Mouse (Mus musculus) megakaryocyte, embryonic 14.5 days (primary cell): ENCODE data around the gene Golph3. TPM values are rescaled to one million over a fixed set of nuclear protein-coding genes. Genes with fewer than 3 reads are reported as not detected.

ENCODE experiments used
- H3K27me3 ChIP-seq: replicated peaks from 2 replicates; pipeline ENCODE3; 2012; ENCODE audit warnings: inconsistent platforms
- H3K36me3 ChIP-seq: replicated peaks from 2 replicates; pipeline ENCODE3; 2012; ENCODE audit warnings: low read length, inconsistent platforms, mixed read lengths
- H3K4me1 ChIP-seq: 2 replicates; pipeline ENCODE4 v1.6.1; 2012; ENCODE audit warnings: inconsistent platforms
- H3K4me3 ChIP-seq: replicated peaks from 2 replicates; pipeline ENCODE3; 2012; ENCODE audit warnings: moderate library complexity, mild to moderate bottlenecking, inconsistent platforms
- H3K9me3 ChIP-seq: 2 replicates; pipeline ENCODE4 v1.6.1; 2012; ENCODE audit warnings: inconsistent platforms
- FLI1 ChIP-seq: IDR thresholded peaks from 2 replicates; pipeline ENCODE4 v1.6.1; 2012; ENCODE audit warnings: low read length, inconsistent platforms, mixed read lengths
- GATA1 ChIP-seq: IDR thresholded peaks from 3 replicates; pipeline ENCODE4 v1.6.1; 2012; ENCODE audit warnings: mixed read lengths, low read length, inconsistent platforms, borderline replicate concordance
- polyA plus RNA-seq: library from polyadenylated mRNA; stranded (reverse); fragments of >175 nt; gene quantifications from 2 replicates; pipeline ENCODE4 v1.2.3, GENCODE M21; 2012; ENCODE audit warnings: low replicate concordance; ENCODE audit not compliant: insufficient read depth

Golph3 gene
- polyA plus RNA-seq, 1 experiment, result 175 TPM

DNA sequence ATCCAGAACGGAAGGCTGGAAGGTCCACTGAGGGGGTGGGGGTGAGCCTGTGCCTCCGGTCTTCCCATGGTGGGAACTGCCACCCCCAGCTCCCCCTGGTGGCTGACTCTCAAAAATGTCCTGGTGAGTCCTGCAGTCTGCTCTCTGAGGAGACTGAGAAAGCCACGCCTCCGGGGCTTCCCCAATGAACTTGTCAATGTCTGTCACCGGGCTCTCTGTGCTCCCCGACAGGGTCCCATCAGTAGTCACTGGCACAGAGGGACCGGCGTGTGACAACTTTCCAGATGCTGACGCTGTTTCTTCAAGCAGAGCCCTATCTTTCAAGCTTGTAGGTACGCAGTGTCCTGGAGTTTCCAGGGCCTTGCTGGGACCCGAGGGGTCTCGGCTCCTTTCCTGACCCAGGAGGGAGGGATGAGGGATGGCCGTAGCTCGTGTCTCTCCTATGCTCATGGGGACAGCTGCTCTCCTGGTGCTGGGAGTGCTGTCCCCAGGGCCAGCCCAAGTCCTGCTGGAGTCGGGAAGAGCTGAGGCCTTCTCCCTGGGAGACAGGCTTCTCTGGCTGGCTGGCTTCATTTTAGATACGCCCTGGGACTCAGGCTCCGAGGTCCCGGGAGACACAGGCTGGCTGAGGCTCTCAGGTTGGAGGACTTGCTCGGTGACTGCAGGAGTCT lies 54.5 kb downstream of the Golph3 start:
- Histone ChIP-seq H3K27me3 (peaks cover 27% of the 10 kb centered on the region), H3K4me1 (peaks cover 31% of the 10 kb centered on the region), H3K9me3 (no peaks in the 10 kb centered on the region), H3K36me3 (no peaks in the 10 kb centered on the region), H3K4me3 (peak overlapping the region; percentile 81)
- TF ChIP-seq GATA1 (no peak), FLI1 (no peak)

DNA sequence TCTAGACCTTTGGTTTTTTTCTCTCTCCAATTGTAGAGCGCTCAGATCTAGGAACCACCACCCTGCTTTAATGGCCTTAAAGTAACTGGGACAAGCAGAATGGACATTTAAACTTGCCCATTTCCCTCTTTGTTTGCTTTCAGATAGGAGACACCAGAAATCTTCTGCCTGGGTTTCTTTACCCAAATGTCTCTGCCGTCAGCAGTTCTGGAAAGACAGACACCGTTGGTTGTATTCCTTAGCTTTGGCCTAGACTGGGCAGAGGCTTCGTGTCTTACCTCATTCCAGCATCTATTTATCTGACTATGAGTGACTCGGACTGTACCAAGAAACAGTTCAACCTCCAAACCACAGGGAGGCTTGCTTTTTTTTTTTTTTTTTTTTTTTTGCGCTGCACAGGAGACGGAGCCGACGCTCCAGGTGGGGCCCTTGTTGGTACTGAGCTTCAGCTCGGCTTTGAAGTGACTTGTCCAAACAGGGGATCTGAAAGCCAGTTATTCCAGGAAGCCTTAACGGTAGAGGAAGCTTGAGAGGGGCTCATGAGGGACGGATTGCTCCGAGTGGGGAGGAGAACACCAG lies 55.3 kb downstream of the Golph3 start:
- TF ChIP-seq FLI1, result no peak
- no peak for TF ChIP-seq GATA1
- peaks cover 24% of the 10 kb centered on the region for H3K4me1 ChIP-seq
- H3K36me3 ChIP-seq, result no peaks in the 10 kb centered on the region
- H3K9me3 ChIP-seq, result no peaks in the 10 kb centered on the region
- H3K27me3 ChIP-seq, result peaks cover 27% of the 10 kb centered on the region
- H3K4me3 ChIP-seq, result no peak overlapping the region

DNA sequence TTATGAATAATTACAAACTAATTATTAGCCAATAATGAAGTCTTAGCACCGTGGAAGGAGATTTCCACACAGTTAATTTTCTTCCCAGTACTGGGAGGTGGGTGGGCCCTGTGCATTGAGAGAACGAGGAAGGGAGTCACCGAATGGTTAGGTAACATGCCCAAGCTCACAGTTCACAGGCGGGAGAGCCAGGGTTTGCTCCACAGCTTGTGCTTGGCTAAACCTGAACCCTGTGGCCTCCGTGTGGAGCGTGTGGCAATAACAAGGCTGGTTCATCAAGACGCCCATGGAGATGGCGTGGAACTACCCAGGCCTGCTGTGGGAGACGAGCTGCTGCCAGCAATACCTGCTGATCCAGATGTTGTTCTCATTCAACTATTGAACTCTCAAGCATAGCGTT lies 56.5 kb downstream of the Golph3 start:
- TF ChIP-seq FLI1, result no peak
- TF ChIP-seq GATA1, result no peak
- Histone ChIP-seq H3K4me1 (peaks cover 24% of the 10 kb centered on the region), H3K36me3 (no peaks in the 10 kb centered on the region), H3K9me3 (no peaks in the 10 kb centered on the region), H3K27me3 (peaks cover 21% of the 10 kb centered on the region), H3K4me3 (no peak overlapping the region)

DNA sequence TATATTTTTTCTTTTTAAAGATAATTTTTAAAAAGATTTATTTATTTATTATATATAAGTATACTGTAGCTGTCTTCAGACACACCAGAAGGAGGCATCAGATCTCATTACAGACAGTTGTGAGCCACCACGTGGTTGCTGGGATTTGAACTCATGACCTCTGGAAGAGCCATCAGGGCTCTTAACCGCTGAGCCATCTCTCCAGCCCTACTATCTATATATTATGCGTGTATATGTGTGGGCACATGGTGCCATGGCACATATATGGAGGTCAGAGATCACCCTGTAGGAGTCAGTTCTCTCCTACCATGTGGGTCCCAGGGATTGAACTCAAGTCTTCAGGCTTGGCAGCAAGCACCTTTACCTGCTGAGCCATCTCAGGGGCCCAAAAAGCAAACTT lies 58.8 kb downstream of the Golph3 start:
- no peaks in the 10 kb centered on the region for H3K36me3 ChIP-seq
- peaks cover 7% of the 10 kb centered on the region for H3K27me3 ChIP-seq
- no peak for TF ChIP-seq GATA1
- TF ChIP-seq FLI1, result no peak
- H3K9me3 ChIP-seq, result no peaks in the 10 kb centered on the region
- peaks cover 16% of the 10 kb centered on the region for H3K4me1 ChIP-seq
- no peak overlapping the region for H3K4me3 ChIP-seq

DNA sequence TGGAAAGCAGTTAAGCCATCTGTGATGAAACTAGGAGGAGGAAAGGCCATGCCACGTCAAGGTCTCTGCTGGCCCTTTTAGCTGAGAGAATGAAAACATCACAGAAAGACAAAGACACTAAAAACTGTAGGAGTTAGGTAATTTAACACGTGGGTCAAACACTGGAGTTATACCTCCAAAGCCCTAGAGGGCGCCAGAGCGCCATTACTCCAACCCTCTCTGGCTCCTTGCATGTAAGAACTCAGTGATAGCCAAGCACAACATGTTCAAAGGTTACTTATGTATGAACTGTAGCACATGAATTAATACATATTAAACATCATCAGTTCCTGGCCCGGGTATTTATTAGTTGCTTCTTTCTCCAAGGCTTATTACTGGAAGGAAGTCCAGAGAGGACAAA lies 59.3 kb downstream of the Golph3 start:
- Histone ChIP-seq H3K9me3 (no peaks in the 10 kb centered on the region), H3K27me3 (peaks cover 5% of the 10 kb centered on the region), H3K4me1 (peaks cover 11% of the 10 kb centered on the region), H3K4me3 (no peak overlapping the region), H3K36me3 (no peaks in the 10 kb centered on the region)
- no peak for TF ChIP-seq FLI1
- TF ChIP-seq GATA1, result no peak

DNA sequence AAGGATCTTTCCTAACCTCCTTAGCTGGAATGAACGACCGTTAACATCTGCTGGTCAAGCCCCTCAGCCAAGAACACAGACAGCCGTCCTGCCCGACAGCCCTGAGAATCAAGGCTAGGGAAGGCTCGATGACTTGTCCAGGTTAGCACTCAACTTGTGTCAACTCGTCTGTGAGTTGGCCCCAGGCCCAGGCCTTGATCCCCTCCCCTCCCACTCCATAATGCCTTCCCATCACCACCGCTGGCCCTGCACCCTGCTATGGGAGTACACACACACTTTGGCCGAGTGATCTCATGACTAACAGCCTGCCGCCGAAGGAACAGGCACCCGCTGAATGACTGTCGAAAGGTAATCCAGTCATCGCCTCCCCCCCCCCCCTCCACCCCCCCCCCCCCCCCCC lies 63.4 kb downstream of the Golph3 start:
- Histone ChIP-seq H3K4me3 (no peak overlapping the region), H3K36me3 (no peaks in the 10 kb centered on the region), H3K27me3 (peaks cover 2% of the 10 kb centered on the region), H3K9me3 (no peaks in the 10 kb centered on the region), H3K4me1 (peaks cover 23% of the 10 kb centered on the region)
- TF ChIP-seq GATA1 (no peak), FLI1 (no peak)

DNA sequence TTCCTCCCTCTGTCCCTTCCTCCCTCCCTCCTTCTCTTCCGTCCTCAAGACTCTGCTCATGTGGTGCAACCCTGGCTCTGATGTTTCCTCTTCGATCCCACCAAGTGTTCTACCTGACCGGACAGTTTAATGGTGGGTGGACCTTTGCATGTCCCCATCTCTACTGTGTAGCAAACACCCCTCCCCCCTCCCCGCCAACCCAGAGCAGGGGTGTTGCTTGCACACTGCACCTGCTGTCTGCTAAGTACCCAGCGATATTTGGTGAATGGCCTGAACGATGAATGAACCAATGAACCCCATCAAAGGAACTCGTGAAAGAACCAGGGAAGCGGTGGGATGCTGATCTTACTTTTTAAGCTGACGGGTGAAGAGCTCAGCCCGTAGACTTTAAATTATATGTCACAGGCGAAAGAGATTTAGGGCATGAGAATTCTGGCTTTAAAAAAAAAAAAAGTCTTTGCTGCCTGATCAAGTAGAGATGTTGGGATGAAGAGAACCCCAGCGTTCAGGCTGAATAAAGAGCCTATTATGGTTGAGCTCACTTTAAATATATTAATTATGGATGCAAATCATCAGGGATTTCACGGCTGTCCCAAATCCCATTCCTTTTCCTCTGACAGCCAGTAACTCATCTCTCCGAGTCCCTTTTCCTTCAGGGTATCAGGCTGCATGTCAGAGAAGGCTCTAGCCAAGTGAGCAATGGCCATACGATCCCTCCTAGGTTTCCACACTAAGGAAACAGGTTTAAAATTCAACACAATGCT lies 67.7 kb downstream of the Golph3 start:
- Histone ChIP-seq H3K36me3 (no peaks in the 10 kb centered on the region), H3K4me3 (no peak overlapping the region)

DNA sequence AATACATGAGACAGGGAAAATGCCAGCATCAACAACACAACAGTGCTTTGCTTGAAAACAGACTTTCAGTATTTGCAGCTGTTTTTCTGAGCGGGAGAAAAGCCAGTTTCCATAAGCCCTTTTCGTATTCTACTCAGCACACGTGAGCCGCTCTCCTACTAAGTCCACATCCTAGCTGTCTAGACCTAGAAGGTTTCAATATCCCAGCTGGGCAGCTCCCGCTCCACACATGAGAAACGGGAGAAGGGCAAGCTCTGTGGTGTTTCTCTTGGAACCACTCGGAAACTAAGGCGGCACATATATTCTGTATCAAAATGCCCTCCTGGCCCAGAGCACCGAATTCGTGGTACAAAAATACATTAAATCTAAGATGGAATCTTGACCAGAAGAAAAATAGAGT lies 73.5 kb downstream of the Golph3 start:
- no peaks in the 10 kb centered on the region for H3K9me3 ChIP-seq
- H3K36me3 ChIP-seq, result no peaks in the 10 kb centered on the region
- H3K4me1 ChIP-seq, result no peaks in the 10 kb centered on the region
- no peaks in the 10 kb centered on the region for H3K27me3 ChIP-seq
- H3K4me3 ChIP-seq, result no peak overlapping the region
- TF ChIP-seq FLI1, result no peak
- TF ChIP-seq GATA1, result no peak

More for the DNA sequence above, 67.7 kb downstream of the Golph3 start:
- Histone ChIP-seq H3K27me3 (no peaks in the 10 kb centered on the region), H3K9me3 (no peaks in the 10 kb centered on the region), H3K4me1 (peaks cover 23% of the 10 kb centered on the region)
- TF ChIP-seq GATA1 (no peak), FLI1 (no peak)

DNA sequence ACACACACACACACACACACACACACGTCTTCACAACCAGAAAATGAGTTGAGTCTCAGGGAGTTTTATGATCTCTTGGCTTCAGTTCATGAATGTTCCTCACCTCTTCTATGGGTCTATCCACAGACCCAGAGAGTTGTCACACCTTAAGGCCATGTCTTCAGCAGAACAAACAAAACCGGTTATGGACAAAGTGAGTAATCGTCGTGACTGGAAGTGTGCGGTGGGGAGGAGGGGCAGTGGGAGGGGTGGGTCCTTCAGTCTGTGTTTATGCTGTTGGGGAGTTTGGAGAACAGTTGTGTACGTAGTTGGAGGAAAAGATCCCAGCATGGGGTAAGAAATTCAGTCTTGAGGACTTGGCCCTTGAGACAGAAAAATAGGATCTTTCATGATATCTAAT lies 75.8 kb downstream of the Golph3 start:
- H3K9me3 ChIP-seq, result no peaks in the 10 kb centered on the region
- H3K4me3 ChIP-seq, result no peak overlapping the region
- H3K4me1 ChIP-seq, result no peaks in the 10 kb centered on the region
- no peaks in the 10 kb centered on the region for H3K36me3 ChIP-seq
- H3K27me3 ChIP-seq, result no peaks in the 10 kb centered on the region
- no peak for TF ChIP-seq GATA1
- TF ChIP-seq FLI1, result no peak

Other genes starting within 250 kb of the Golph3 start
- gene Zfr, start 203.6 kb upstream of the Golph3 start, polyA plus RNA-seq, result 17.6 and 30.5 TPM in 2 replicates
- gene Mtmr12, start 116.4 kb upstream of the Golph3 start, polyA plus RNA-seq, result 4.4 and 4.6 TPM in 2 replicates
- not detected in 2 replicates for gene 1810049J17Rik, start 449 bp downstream of the Golph3 start, polyA plus RNA-seq